ENCODE assay signal across 8 mouse cellular contexts in genomic region chr11:86992461-86992988, GRCm38 (mm10). TPM values are rescaled to one million over a fixed set of nuclear protein-coding genes. Genes with fewer than 3 reads are reported as not detected.
A peak's percentile ranks its signal among the peaks of the same experiment; 100 is the strongest.
DNase-seq lines count a peak whose midpoint lies in the region; ATAC-seq and TF ChIP-seq lines count a peak whose summit lies in the region.

No protein-coding gene starts in this region.

- WGBS in kidney, adult 2 months = 3% methylated on average over 13 of the region's 13 CpGs
- WGBS in bone marrow, adult 2 months = 2% methylated on average over 13 of the region's 13 CpGs
- WGBS in midbrain, embryonic 12.5 days = 2% methylated on average over 13 of the region's 13 CpGs

- H3K9ac ChIP-seq in midbrain, embryonic 12.5 days (replicated peaks) = peak overlapping the region; percentile 84

- no peaks in the 10 kb centered on the region for H3K9me3 ChIP-seq in midbrain, embryonic 12.5 days

- peaks cover 29% of the 10 kb centered on the region for H3K4me1 ChIP-seq in kidney, adult 2 months (ENCODE audit: control insufficient read depth, insufficient read depth, low read length)
- no peaks in the 10 kb centered on the region; the same call in 1 of the 2 replicates for H3K4me1 ChIP-seq in bone marrow, adult 2 months (ENCODE audit: control insufficient read depth, insufficient read depth, low read length)
- H3K4me1 ChIP-seq in midbrain, embryonic 12.5 days = peaks cover 63% of the 10 kb centered on the region

- H3K4me2 ChIP-seq in midbrain, embryonic 12.5 days (replicated peaks) = peak overlapping the region; percentile 76

- no peaks in the 10 kb centered on the region for H3K36me3 ChIP-seq in kidney, adult 2 months (ENCODE audit: control insufficient read depth, insufficient read depth, low read length)
- H3K36me3 ChIP-seq in midbrain, embryonic 12.5 days = no peaks in the 10 kb centered on the region

- ATAC-seq in midbrain, embryonic 12.5 days (ENCODE audit: low FRiP score, low read depth) = no peak
- no peak for ATAC-seq in activated CD4-positive, CD25-positive, alpha-beta regulatory T cell, adult 4 months

- TF ChIP-seq POLR2A in kidney, adult 2 months (IDR thresholded peaks at IDR 0.05; ENCODE audit: low read depth, low read length) = no peak
- no peak for TF ChIP-seq POLR2A in bone marrow, adult 2 months (IDR thresholded peaks at IDR 0.05; ENCODE audit: borderline replicate concordance, control insufficient read depth, low read depth, low read length)

- TF ChIP-seq CTCF in kidney, adult 2 months (conservative IDR thresholded peaks at IDR 0.05; ENCODE audit: insufficient read depth, insufficient read length, low read depth, low read length) = no peak
- TF ChIP-seq CTCF in bone marrow, adult 2 months (IDR thresholded peaks at IDR 0.05; ENCODE audit: control insufficient read depth, insufficient read depth, low read length) = no peak

- intact Hi-C loops in heart, postnatal 10 days (cut with DNase I) = loop anchor here (2.0 to 10.0 kb wide), 4 partner anchors 28 to 185 kb away; partner anchors contain the start of gene Dhx40

- DNase-seq in kidney, adult 2 months = no peak
- no peak for DNase-seq in kidney, postnatal 36 days
- DNase-seq in heart, postnatal 10 days = peak; percentile 35 to 46
- DNase-seq in left cerebral cortex, adult 8-10 months (ENCODE audit: low spot score in 2 of 2) = no peak
- DNase-seq in layer of hippocampus, adult 18-20 months (ENCODE audit: low spot score in 2 of 2) = no peak

- peak overlapping the region; percentile 90 for H3K4me3 ChIP-seq in kidney, adult 2 months (ENCODE audit: insufficient read depth, low read depth, low read length)
- peak overlapping the region; percentile 91 for H3K4me3 ChIP-seq in bone marrow, adult 2 months (replicated peaks; ENCODE audit: control insufficient read depth, low read depth, low read length)
- peak overlapping the region; percentile 84 for H3K4me3 ChIP-seq in midbrain, embryonic 12.5 days

- no peaks in the 10 kb centered on the region for H3K27me3 ChIP-seq in kidney, adult 2 months (replicated peaks; ENCODE audit: control insufficient read depth, insufficient read depth, low read length)
- peaks cover 6% of the 10 kb centered on the region for H3K27me3 ChIP-seq in midbrain, embryonic 12.5 days

- peak overlapping the region; percentile 81 for H3K27ac ChIP-seq in kidney, adult 2 months (ENCODE audit: insufficient read depth, low read depth, low read length)
- 0 out of 2 replicates have a peak overlapping the region, but pooled peaks have one; percentile 71 for H3K27ac ChIP-seq in bone marrow, adult 2 months (ENCODE audit: control insufficient read depth, insufficient read depth, low read depth, low read length, poor library complexity)
- peak overlapping the region; percentile 90; the same call in 1 of the 2 replicates for H3K27ac ChIP-seq in midbrain, embryonic 12.5 days (replicated peaks)

RNA-seq across cellular contexts. Expression of gene Ypel2, which starts 1.0 kb away (rescaled TPM):
- polyA plus RNA-seq in kidney, adult 2 months (2012; rRNA removed) = 4.7 TPM in 2 replicates
- polyA plus RNA-seq in bone marrow, adult 2 months (2011; ENCODE audit: insufficient read depth, insufficient read length, low replicate concordance, missing spikeins) = 3.4 and 4.7 TPM in 2 replicates
- 10 to 100 TPM; 26.1 to 31.3 TPM for total RNA-seq in heart, postnatal 10 days (2021)
- 10.0 and 10.3 TPM in 2 replicates for polyA plus RNA-seq in midbrain, embryonic 12.5 days (2016; fragmentation: Nextera tagmentation; extraction: Ambion mirVana)
- 10 to 100 TPM; 44.2 to 53.3 (median 48.8) TPM for total RNA-seq in left cerebral cortex, adult 8-10 months (2022)
- polyA plus RNA-seq in activated CD4-positive, CD25-positive, alpha-beta regulatory T cell, adult 4 months (2017; shearing (Covaris generic)) = 1 to 10 TPM; 5.0 to 8.5 TPM
- 10 to 100 TPM; 27.7 to 27.9 TPM for total RNA-seq in layer of hippocampus, adult 18-20 months (2021)

Comparison
In these comparisons a context has a peak if more than half of its experiments do, and no peak if none do; other contexts are left out.
1. DNase-seq: peak in heart, postnatal 10 days (2 of 2); none in kidney, adult 2 months (single experiment), kidney, postnatal 36 days (0 of 2), left cerebral cortex, adult 8-10 months (0 of 2) and layer of hippocampus, adult 18-20 months (0 of 2).
2. Peak in every context shown above with its lines, with median percentiles within 50 percentile points of each other: H3K27ac ChIP-seq and H3K4me3 ChIP-seq.